Mouse (Mus musculus) MEL (cell line): Measurements from ENCODE around the gene Casp1. TPM values are rescaled to one million over a fixed set of nuclear protein-coding genes. Genes with fewer than 3 reads are reported as not detected.

Source experiments
- DNase-seq: peaks from one replicate; pipeline ENCODE4 v3.0.0; 2011; ENCODE audit warnings: low read depth, low spot score
- H3K27ac ChIP-seq: 2 replicates; pipeline ENCODE4 v1.5.1; 2012; ENCODE audit warnings: low read depth, mild to moderate bottlenecking, control low read depth, low read length, moderate library complexity; ENCODE audit not compliant: control insufficient read depth
- H3K27me3 ChIP-seq, 2 experiments: fragments of 150-350 bp in 1 of 2; sonication (generic) in 1 of 2; 2 replicates each; pipeline ENCODE4 v1.6.1; 2012; ENCODE audit warnings: low read length in 2 of 2, mild to moderate bottlenecking in 2 of 2, improper control_type of control experiment in 1 of 2, moderate library complexity in 1 of 2; ENCODE audit not compliant: insufficient read depth in 2 of 2, control insufficient read depth in 1 of 2
- H3K36me3 ChIP-seq, 2 experiments: 2 replicates each; pipeline ENCODE4 v1.6.1; 2012 to 2014; ENCODE audit warnings: low read length in 2 of 2, improper control_type of control experiment in 1 of 2, inconsistent platforms in 1 of 2, mild to moderate bottlenecking in 1 of 2; ENCODE audit not compliant: insufficient read depth in 2 of 2, control insufficient read depth in 1 of 2
- H3K4me1 ChIP-seq, 2 experiments: fragments of 150-350 bp in 1 of 2; sonication (generic) in 1 of 2; 2 replicates each; pipeline ENCODE4 v1.6.1; 2012; ENCODE audit warnings: low read length in 2 of 2, improper control_type of control experiment in 1 of 2, mild to moderate bottlenecking in 1 of 2; ENCODE audit not compliant: insufficient read depth in 2 of 2, control insufficient read depth in 1 of 2
- H3K4me3 ChIP-seq, 2 experiments: fragments of 150-350 bp in 1 of 2; sonication (generic) in 1 of 2; 2 replicates each; pipeline ENCODE4 v1.5.1; 2012; ENCODE audit warnings: low read depth in 2 of 2, low read length in 2 of 2, mild to moderate bottlenecking in 2 of 2, moderate library complexity in 2 of 2, control low read depth in 1 of 2, improper control_type of control experiment in 1 of 2; ENCODE audit not compliant: control insufficient read depth in 1 of 2, insufficient read depth in 1 of 2
- H3K79me2 ChIP-seq: 2 replicates; pipeline ENCODE4 v1.6.1; 2012; ENCODE audit warnings: mild to moderate bottlenecking, low read length, moderate library complexity; ENCODE audit not compliant: control insufficient read depth, poor library complexity, insufficient read depth
- H3K9ac ChIP-seq: 2 replicates; pipeline ENCODE4 v1.6.1; 2012; ENCODE audit warnings: low read depth, mild to moderate bottlenecking, control low read depth, low read length, moderate library complexity; ENCODE audit not compliant: control insufficient read depth, poor library complexity, severe bottlenecking
- H3K9me3 ChIP-seq: fragments of 150-350 bp; sonication (generic); replicated peaks from 2 replicates; pipeline ENCODE4 v1.6.1; 2012; ENCODE audit warnings: mild to moderate bottlenecking, low read length, improper control_type of control experiment, moderate library complexity; ENCODE audit not compliant: insufficient read depth
- BHLHE40 ChIP-seq: IDR thresholded peaks from 2 replicates; pipeline ENCODE4 v1.6.1; 2012; ENCODE audit warnings: low read depth, mild to moderate bottlenecking, inconsistent platforms, low read length, improper control_type of control experiment, borderline replicate concordance
- E2F4 ChIP-seq: IDR thresholded peaks from 2 replicates; pipeline ENCODE4 v1.6.1; 2011; ENCODE audit warnings: low read depth, low read length, improper control_type of control experiment, borderline replicate concordance
- ELF1 ChIP-seq: IDR thresholded peaks from 2 replicates; pipeline ENCODE4 v1.6.1; 2014; ENCODE audit warnings: low read depth, mild to moderate bottlenecking, inconsistent platforms, low read length, improper control_type of control experiment, moderate library complexity
- ETS1 ChIP-seq: IDR thresholded peaks from 2 replicates; pipeline ENCODE4 v1.6.1; 2012; ENCODE audit warnings: low read depth, mild to moderate bottlenecking, inconsistent platforms, low read length, improper control_type of control experiment, moderate library complexity
- HCFC1 ChIP-seq: IDR thresholded peaks from 2 replicates; pipeline ENCODE4 v1.6.1; 2012; ENCODE audit warnings: low read depth, mild to moderate bottlenecking, inconsistent platforms, low read length, improper control_type of control experiment, moderate library complexity
- JUND ChIP-seq: IDR thresholded peaks from 2 replicates; pipeline ENCODE4 v1.6.1; 2011; ENCODE audit warnings: low read depth, mild to moderate bottlenecking, improper control_type of control experiment, low read length
- MAFK ChIP-seq: IDR thresholded peaks from 2 replicates; pipeline ENCODE4 v1.6.1; 2011; ENCODE audit warnings: low read depth, mild to moderate bottlenecking, low read length, improper control_type of control experiment, borderline replicate concordance
- MAZ ChIP-seq: IDR thresholded peaks from 2 replicates; pipeline ENCODE4 v1.6.1; 2012; ENCODE audit warnings: low read depth, mild to moderate bottlenecking, inconsistent platforms, low read length, improper control_type of control experiment
- MYC ChIP-seq: IDR thresholded peaks from 2 replicates; pipeline ENCODE4 v1.6.1; 2011; ENCODE audit warnings: low read depth, mild to moderate bottlenecking, low read length, improper control_type of control experiment, moderate library complexity
- NRF1 ChIP-seq: IDR thresholded peaks from 2 replicates; pipeline ENCODE4 v1.6.1; 2014; ENCODE audit warnings: low read depth, mild to moderate bottlenecking, inconsistent platforms, low read length, improper control_type of control experiment, moderate library complexity; ENCODE audit not compliant: poor library complexity, insufficient read depth, severe bottlenecking
- POLR2AphosphoS2 ChIP-seq: IDR thresholded peaks from 2 replicates; pipeline ENCODE4 v1.6.1; 2011; ENCODE audit warnings: low read length, improper control_type of control experiment
- RAD21 ChIP-seq: IDR thresholded peaks from 2 replicates; pipeline ENCODE4 v1.6.1; 2011; ENCODE audit warnings: mild to moderate bottlenecking, low read depth, low read length, improper control_type of control experiment
- RCOR1 ChIP-seq: IDR thresholded peaks from 2 replicates; pipeline ENCODE4 v1.6.1; 2012; ENCODE audit warnings: low read depth, mild to moderate bottlenecking, inconsistent platforms, low read length, improper control_type of control experiment
- SMC3 ChIP-seq: IDR thresholded peaks from 2 replicates; pipeline ENCODE4 v1.6.1; 2011; ENCODE audit warnings: low read depth, low read length, improper control_type of control experiment
- TBP ChIP-seq: IDR thresholded peaks from 2 replicates; pipeline ENCODE4 v1.8.0; 2011; ENCODE audit warnings: low read depth, low read length, improper control_type of control experiment
- TCF12 ChIP-seq: IDR thresholded peaks from 2 replicates; pipeline ENCODE4 v1.6.1; 2014; ENCODE audit warnings: low read depth, mild to moderate bottlenecking, inconsistent platforms, low read length, improper control_type of control experiment, moderate library complexity
- USF1 ChIP-seq: IDR thresholded peaks from 2 replicates; pipeline ENCODE4 v1.6.1; 2014; ENCODE audit warnings: low read depth, mild to moderate bottlenecking, inconsistent platforms, low read length, improper control_type of control experiment, moderate library complexity
- ZC3H11A ChIP-seq: IDR thresholded peaks from 2 replicates; pipeline ENCODE4 v1.6.1; 2012; ENCODE audit warnings: low read depth, mild to moderate bottlenecking, inconsistent platforms, low read length, improper control_type of control experiment
- polyA plus RNA-seq, 2 experiments: library from polyadenylated mRNA; stranded (reverse) in 1 of 2; unstranded in 1 of 2; fragments of >175 nt in 1 of 2; fragments of >200 nt in 1 of 2; gene quantifications; 2 replicates each; pipeline versions ENCODE4 v1.2.1 to v1.2.4; 2012; ENCODE audit warnings: low replicate concordance in 2 of 2, low read depth in 1 of 2; ENCODE audit not compliant: insufficient read length in 2 of 2, insufficient read depth in 1 of 2, missing spikeins in 1 of 2
- total RNA-seq: library from RNA; depleted of rRNA; stranded (reverse); fragments of 300-350 nt; gene quantifications from 2 replicates; pipeline ENCODE4 v1.2.3, GENCODE M21; 2012

Gene Casp1
- total and polyA plus RNA-seq, 3 experiments, result 0.17 to 0.73 TPM; not detected in 1

GRCm38 (mm10) chr9:5270274-5270673 is 28.0 kb upstream of the Casp1 start:
- no peak overlapping the region for H3K4me3 ChIP-seq
- H3K27ac ChIP-seq, result no peak overlapping the region
- no peaks in the 10 kb centered on the region for H3K36me3 ChIP-seq
- no peaks in the 10 kb centered on the region for H3K79me2 ChIP-seq
- no peaks in the 10 kb centered on the region for H3K9me3 ChIP-seq
- H3K4me1 ChIP-seq, result no peaks in the 10 kb centered on the region
- no peak for DNase-seq
- H3K9ac ChIP-seq, result no peak overlapping the region
- TF ChIP-seq E2F4, result no peak
- TF ChIP-seq TBP, result no peak
- TF ChIP-seq POLR2AphosphoS2, result no peak
- no peak for TF ChIP-seq ELF1
- TF ChIP-seq RAD21, result no peak
- no peak for TF ChIP-seq RCOR1
- no peak for TF ChIP-seq MYC
- TF ChIP-seq ETS1, result no peak
- TF ChIP-seq BHLHE40, result no peak
- TF ChIP-seq JUND, result no peak
- no peak for TF ChIP-seq SMC3
- TF ChIP-seq NRF1, result no peak
- TF ChIP-seq MAFK, result no peak
- no peak for TF ChIP-seq HCFC1
- no peak for TF ChIP-seq ZC3H11A
- TF ChIP-seq USF1, result no peak
- TF ChIP-seq, all 39 proteins: peak for 0
- no peaks in the 10 kb centered on the region for H3K27me3 ChIP-seq

GRCm38 (mm10) chr9:5270884-5271283 is 27.4 kb upstream of the Casp1 start:
- Histone ChIP-seq H3K4me1 (no peaks in the 10 kb centered on the region), H3K27ac (no peak overlapping the region), H3K27me3 (no peaks in the 10 kb centered on the region), H3K9me3 (no peaks in the 10 kb centered on the region), H3K9ac (no peak overlapping the region), H3K79me2 (no peaks in the 10 kb centered on the region), H3K4me3 (no peak overlapping the region), H3K36me3 (no peaks in the 10 kb centered on the region)
- no peak for DNase-seq
- TF ChIP-seq TCF12 (no peak), JUND (no peak), MAZ (no peak)
